In the genomic region with DNA sequence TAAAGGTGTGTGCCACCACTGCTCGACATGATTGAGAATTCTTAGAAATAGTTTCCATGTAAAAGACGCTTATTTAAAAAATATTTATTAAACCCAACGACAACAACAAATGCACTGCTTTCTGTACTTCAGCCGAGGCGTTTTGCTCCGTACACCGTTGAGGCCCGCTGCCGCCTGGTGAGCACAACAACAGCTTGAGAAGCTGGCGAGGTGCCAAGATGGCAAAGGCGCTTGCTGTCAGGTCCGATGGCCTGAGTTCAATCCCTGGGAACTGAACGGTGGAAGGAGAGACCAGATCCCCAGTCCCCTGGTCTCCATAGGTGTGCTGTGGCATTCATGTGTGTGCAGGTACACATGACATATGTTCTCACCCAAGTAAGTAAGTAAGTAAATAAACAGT, we compare ENCODE assay signal across 26 mouse cellular contexts. TPM values are rescaled to one million over a fixed set of nuclear protein-coding genes. Genes with fewer than 3 reads are reported as not detected.
DNase-seq lines count a peak whose midpoint lies in the region; ATAC-seq lines count a peak whose summit lies in the region.
"Had no signal": no experiment of that assay in that cellular context is flagged by ENCODE, and none has a peak within 500 bp of the region (broad histone marks: within the 10 kb centered on the region; RNA-seq: fewer than 3 reads in every experiment).

No protein-coding gene starts in this region.

- WGBS in heart, embryonic 12.5 days, result 79% methylated on average over 13 of the region's 13 CpGs
- 92% methylated on average over 13 of the region's 13 CpGs for WGBS in midbrain, embryonic 11.5 days
- WGBS in midbrain, embryonic 16.5 days, result 86% methylated on average over 13 of the region's 13 CpGs

- ATAC-seq in heart, embryonic 12.5 days (ENCODE audit: insufficient number of reproducible peaks, low FRiP score), result 0 out of 2 replicates have a peak, but pooled peaks have one; percentile 18
- ATAC-seq in midbrain, embryonic 11.5 days (ENCODE audit: low FRiP score), result no peak
- ATAC-seq in midbrain, embryonic 16.5 days, result no peak
- ATAC-seq: CD4-positive, CD25-positive, alpha-beta regulatory T cell, adult 4 months; liver, postnatal 0 days had no signal

- H3K4me1 ChIP-seq in heart, embryonic 12.5 days (replicated peaks), result peaks cover 7% of the 10 kb centered on the region
- no peaks in the 10 kb centered on the region for H3K4me1 ChIP-seq in midbrain, embryonic 11.5 days (ENCODE audit: control insufficient read depth, insufficient read depth, low read length)
- H3K4me1 ChIP-seq in midbrain, embryonic 16.5 days (ENCODE audit: control insufficient read depth, insufficient read depth, low read length), result no peaks in the 10 kb centered on the region
- H3K4me1 ChIP-seq: embryonic facial prominence, embryonic 10.5 days; forebrain, embryonic 12.5 days; limb, embryonic 15.5 days; megakaryocyte, embryonic 14.5 days; neural tube, embryonic 12.5 days had no signal

- H3K4me2 ChIP-seq in heart, embryonic 12.5 days, result no peak overlapping the region
- H3K4me2 ChIP-seq in midbrain, embryonic 11.5 days, result no peak overlapping the region
- H3K4me2 ChIP-seq in midbrain, embryonic 16.5 days (ENCODE audit: low read length), result no peak overlapping the region
- H3K4me2 ChIP-seq: forebrain, embryonic 12.5 days; heart, embryonic 13.5 days; limb, embryonic 15.5 days; neural tube, embryonic 12.5 days had no signal

- no peaks in the 10 kb centered on the region for H3K27me3 ChIP-seq in heart, embryonic 12.5 days (replicated peaks)
- no peaks in the 10 kb centered on the region for H3K27me3 ChIP-seq in midbrain, embryonic 11.5 days (ENCODE audit: control insufficient read depth, insufficient read depth, low read length)
- H3K27me3 ChIP-seq in midbrain, embryonic 16.5 days (ENCODE audit: control insufficient read depth, insufficient read depth, low read depth, low read length), result no peaks in the 10 kb centered on the region
- H3K27me3 ChIP-seq: forebrain, embryonic 12.5 days; heart, embryonic 13.5 days; limb, embryonic 15.5 days; neural tube, embryonic 12.5 days had no signal

- H3K27ac ChIP-seq in heart, embryonic 12.5 days (ENCODE audit: poor library complexity, severe bottlenecking), result no peak overlapping the region
- H3K27ac ChIP-seq in midbrain, embryonic 11.5 days (ENCODE audit: low read depth, low read length), result no peak overlapping the region
- no peak overlapping the region for H3K27ac ChIP-seq in midbrain, embryonic 16.5 days (ENCODE audit: low read length)
- H3K27ac ChIP-seq: embryonic facial prominence, embryonic 10.5 days; forebrain, embryonic 12.5 days; heart, embryonic 13.5 days; kidney, postnatal 0 days; layer of hippocampus, adult 2 months; limb, embryonic 15.5 days; neural tube, embryonic 12.5 days had no signal

- no peaks in the 10 kb centered on the region for H3K9me3 ChIP-seq in heart, embryonic 12.5 days (replicated peaks)
- no peaks in the 10 kb centered on the region for H3K9me3 ChIP-seq in midbrain, embryonic 11.5 days (ENCODE audit: control insufficient read depth, low read length)
- H3K9me3 ChIP-seq in midbrain, embryonic 16.5 days (replicated peaks; ENCODE audit: control insufficient read depth, low read length, poor library complexity, severe bottlenecking), result no peaks in the 10 kb centered on the region
- H3K9me3 ChIP-seq: embryonic facial prominence, embryonic 10.5 days; forebrain, embryonic 12.5 days; G1E; heart, embryonic 13.5 days; limb, embryonic 15.5 days; megakaryocyte, embryonic 14.5 days; neural tube, embryonic 12.5 days had no signal

- H3K4me3 ChIP-seq in heart, embryonic 12.5 days, result no peak overlapping the region
- no peak overlapping the region for H3K4me3 ChIP-seq in midbrain, embryonic 11.5 days (ENCODE audit: low read depth, low read length)
- no peak overlapping the region for H3K4me3 ChIP-seq in midbrain, embryonic 16.5 days (ENCODE audit: low read depth, low read length)
- H3K4me3 ChIP-seq: embryonic facial prominence, embryonic 10.5 days; forebrain, embryonic 12.5 days; heart, embryonic 13.5 days; layer of hippocampus, adult 2 months; limb, embryonic 15.5 days; megakaryocyte, embryonic 14.5 days; neural tube, embryonic 12.5 days had no signal

- peak; percentile 58 to 71 for DNase-seq in cerebellum, postnatal 14 days
- no peak for DNase-seq in cerebellum, adult 9-11 months
- DNase-seq in heart, adult 8-10 months (ENCODE audit: low spot score), result no peak
- peak; percentile 71 for DNase-seq in midbrain, embryonic 11.5 days (ENCODE audit: low spot score, missing footprints)
- peak; percentile 50 for DNase-seq in brain, adult 2 months (ENCODE audit: low read depth, low spot score)
- DNase-seq: adrenal gland, postnatal 36 days; kidney, adult 18-20 months; layer of hippocampus, postnatal 36 days; liver, postnatal 0 days; lung, postnatal 14 days; thymus, postnatal 25 days had no signal

- H3K36me3 ChIP-seq in heart, embryonic 12.5 days, result no peaks in the 10 kb centered on the region
- no peaks in the 10 kb centered on the region for H3K36me3 ChIP-seq in midbrain, embryonic 11.5 days (ENCODE audit: control insufficient read depth, insufficient read depth, low read length)
- H3K36me3 ChIP-seq in midbrain, embryonic 16.5 days (ENCODE audit: control insufficient read depth, insufficient read depth, low read length), result no peaks in the 10 kb centered on the region
- H3K36me3 ChIP-seq: embryonic facial prominence, embryonic 10.5 days; forebrain, embryonic 12.5 days; G1E; heart, embryonic 13.5 days; limb, embryonic 15.5 days; neural tube, embryonic 12.5 days had no signal

- H3K9ac ChIP-seq in heart, embryonic 12.5 days, result no peak overlapping the region
- no peak overlapping the region for H3K9ac ChIP-seq in midbrain, embryonic 11.5 days (ENCODE audit: low read length)
- H3K9ac ChIP-seq in midbrain, embryonic 16.5 days (ENCODE audit: low read depth, low read length), result no peak overlapping the region
- H3K9ac ChIP-seq: forebrain, embryonic 12.5 days; heart, embryonic 13.5 days; limb, embryonic 15.5 days; liver, postnatal 0 days; neural tube, embryonic 12.5 days had no signal

RNA-seq across cellular contexts. Expression of a gene that starts 9.7 kb away (rescaled TPM):
- polyA plus RNA-seq in heart, embryonic 12.5 days (2016; fragmentation: Nextera tagmentation; extraction: Ambion mirVana), result not detected in 2 replicates
- 10 to 100 TPM in 1 of 4 experiments, not detected in 3; 44.8 TPM for total RNA-seq in heart, adult 8-10 months (2022)
- not detected in 2 replicates for polyA plus RNA-seq in midbrain, embryonic 11.5 days (2014; fragmentation: Nextera tagmentation; extraction: Ambion mirVana)
- polyA plus RNA-seq in midbrain, embryonic 16.5 days (2015; fragmentation: Nextera tagmentation; extraction: Ambion mirVana), result not detected in 2 replicates
- total RNA-seq: adrenal gland, postnatal 36 days; common myeloid progenitor, adult 5-6 weeks; G1E; hematopoietic stem cell, adult 5-6 weeks; layer of hippocampus, adult 2 months; layer of hippocampus, postnatal 36 days; left cerebral cortex, postnatal 25 days had no signal
- polyA plus RNA-seq: CD4-positive, CD25-positive, alpha-beta regulatory T cell, adult 4 months; embryonic facial prominence, embryonic 10.5 days; forebrain, embryonic 12.5 days; G1E; heart, embryonic 13.5 days; kidney, postnatal 0 days; neural tube, embryonic 12.5 days had no signal

RNA-seq across cellular contexts. Expression of a gene that starts 38.0 kb away (rescaled TPM):
- 11.3 and 14.1 TPM in 2 replicates for polyA plus RNA-seq in heart, embryonic 12.5 days (2016; fragmentation: Nextera tagmentation; extraction: Ambion mirVana)
- total RNA-seq in heart, adult 8-10 months (2022), result 10 to 100 TPM; 31.9 to 37.3 (median 37.2) TPM
- 13.5 and 14.2 TPM in 2 replicates for polyA plus RNA-seq in midbrain, embryonic 11.5 days (2014; fragmentation: Nextera tagmentation; extraction: Ambion mirVana)
- polyA plus RNA-seq in midbrain, embryonic 16.5 days (2015; fragmentation: Nextera tagmentation; extraction: Ambion mirVana), result 30.3 and 31.8 TPM in 2 replicates

Comparison
In these comparisons a context has a peak if more than half of its experiments do, and no peak if none do; other contexts are left out.
1. DNase-seq: peak in cerebellum, postnatal 14 days (2 of 2), midbrain, embryonic 11.5 days (single experiment) and brain, adult 2 months (single experiment); none in cerebellum, adult 9-11 months (single experiment) and heart, adult 8-10 months (single experiment).